Mouse (Mus musculus): ENCODE measurements at regions not wholly inside any gene's neighbourhood (a gene's known extent, or its start where the extent isn't known, plus 50 kb on each side); places are given as distances from the start of the nearest gene placed in this dataset.
"Not testable (repeated sequence)": the region's sequence is repeated elsewhere in the genome, so short reads cannot be mapped to it uniquely, and the experiment has no call there.

- Histone ChIP-seq H3K4me3 (no peak overlapping the region), H3K27ac (no peak overlapping the region), H3K27me3 (ENCODE audit: poor library complexity, severe bottlenecking) (no peaks in the 10 kb centered on the region), H3K4me1 (no peaks in the 10 kb centered on the region), H3K9me3 (no peaks in the 10 kb centered on the region), H3K36me3 (replicated peaks) (no peaks in the 10 kb centered on the region)
- no peak for DNase-seq (ENCODE audit: extremely low spot score, low spot score)
- WGBS = 94% methylated on average over 7 of the region's 7 CpGs
These were observed 57.8 kb upstream of the Cry1 start for GRCm38 (mm10) chr10:85242701-85243100.

GRCm38 (mm10) chr10:85243556-85243955 lies 58.7 kb upstream of the Cry1 start:
- 87% methylated on average over 6 of the region's 6 CpGs for WGBS
- H3K27ac ChIP-seq = no peak overlapping the region
- no peak for DNase-seq (ENCODE audit: extremely low spot score, low spot score)
- H3K4me1 ChIP-seq = no peaks in the 10 kb centered on the region
- H3K36me3 ChIP-seq (replicated peaks) = no peaks in the 10 kb centered on the region
- no peak overlapping the region for H3K4me3 ChIP-seq
- no peaks in the 10 kb centered on the region for H3K9me3 ChIP-seq
- no peaks in the 10 kb centered on the region for H3K27me3 ChIP-seq (ENCODE audit: poor library complexity, severe bottlenecking)

GRCm38 (mm10) chr10:85265746-85266145 lies 80.9 kb upstream of the Cry1 start:
- no peaks in the 10 kb centered on the region for H3K9me3 ChIP-seq
- 50% methylated on average over 5 of the region's 5 CpGs for WGBS

GRCm38 (mm10) chr10:85266148-85266547 lies 81.3 kb upstream of the Cry1 start:
- Histone ChIP-seq H3K36me3 (replicated peaks) (no peaks in the 10 kb centered on the region), H3K4me3 (no peak overlapping the region), H3K27ac (no peak overlapping the region), H3K27me3 (ENCODE audit: poor library complexity, severe bottlenecking) (no peaks in the 10 kb centered on the region), H3K9me3 (no peaks in the 10 kb centered on the region), H3K4me1 (peaks cover 11% of the 10 kb centered on the region)
- no peak for DNase-seq (ENCODE audit: extremely low spot score, low spot score)
- 44% methylated on average over 10 of the region's 10 CpGs for WGBS

More at GRCm38 (mm10) chr10:85265746-85266145, 80.9 kb upstream of the Cry1 start:
- Histone ChIP-seq H3K4me3 (no peak overlapping the region), H3K4me1 (peaks cover 11% of the 10 kb centered on the region), H3K36me3 (replicated peaks) (no peaks in the 10 kb centered on the region), H3K27me3 (ENCODE audit: poor library complexity, severe bottlenecking) (no peaks in the 10 kb centered on the region), H3K27ac (no peak overlapping the region)
- no peak for DNase-seq (ENCODE audit: extremely low spot score, low spot score)

GRCm38 (mm10) chr10:85266796-85267195 lies 81.9 kb upstream of the Cry1 start:
- H3K27me3 ChIP-seq (ENCODE audit: poor library complexity, severe bottlenecking) = no peaks in the 10 kb centered on the region
- no peaks in the 10 kb centered on the region for H3K36me3 ChIP-seq (replicated peaks)
- no peak overlapping the region for H3K27ac ChIP-seq
- no peaks in the 10 kb centered on the region for H3K9me3 ChIP-seq
- H3K4me1 ChIP-seq = peaks cover 11% of the 10 kb centered on the region
- no peak for DNase-seq (ENCODE audit: extremely low spot score, low spot score)
- no peak overlapping the region for H3K4me3 ChIP-seq
- WGBS = 86% methylated on average over 4 of the region's 4 CpGs

GRCm38 (mm10) chr10:85270209-85270608 lies 85.3 kb upstream of the Cry1 start:
- WGBS = 83% methylated on average over 6 of the region's 6 CpGs
- Histone ChIP-seq H3K27me3 (ENCODE audit: poor library complexity, severe bottlenecking) (no peaks in the 10 kb centered on the region), H3K4me3 (no peak overlapping the region), H3K27ac (no peak overlapping the region), H3K4me1 (peaks cover 12% of the 10 kb centered on the region), H3K9me3 (no peaks in the 10 kb centered on the region), H3K36me3 (replicated peaks) (no peaks in the 10 kb centered on the region)
- no peak for DNase-seq (ENCODE audit: extremely low spot score, low spot score)

- DNase-seq (ENCODE audit: extremely low spot score, low spot score) = no peak
- Histone ChIP-seq H3K9me3 (no peaks in the 10 kb centered on the region), H3K27ac (no peak overlapping the region), H3K4me1 (peaks cover 12% of the 10 kb centered on the region), H3K4me3 (no peak overlapping the region), H3K36me3 (replicated peaks) (no peaks in the 10 kb centered on the region), H3K27me3 (ENCODE audit: poor library complexity, severe bottlenecking) (no peaks in the 10 kb centered on the region)
- WGBS = 88% methylated on average over 2 of the region's 2 CpGs
These were observed 91.9 kb upstream of the Cry1 start for GRCm38 (mm10) chr10:85276793-85277192.

GRCm38 (mm10) chr10:85291733-85292476 lies 94.7 kb upstream of the Btbd11 start:
- Histone ChIP-seq H3K27ac (no peak overlapping the region), H3K4me1 (no peaks in the 10 kb centered on the region), H3K4me3 (no peak overlapping the region), H3K27me3 (ENCODE audit: poor library complexity, severe bottlenecking) (no peaks in the 10 kb centered on the region), H3K36me3 (replicated peaks) (no peaks in the 10 kb centered on the region), H3K9me3 (no peaks in the 10 kb centered on the region)
- 88% methylated on average over 5 of the region's 5 CpGs for WGBS
- DNase-seq (ENCODE audit: extremely low spot score, low spot score) = no peak

- Histone ChIP-seq H3K27ac (no peak overlapping the region), H3K27me3 (ENCODE audit: poor library complexity, severe bottlenecking) (no peaks in the 10 kb centered on the region), H3K36me3 (replicated peaks) (no peaks in the 10 kb centered on the region), H3K9me3 (no peaks in the 10 kb centered on the region), H3K4me3 (no peak overlapping the region), H3K4me1 (no peaks in the 10 kb centered on the region)
- 76% methylated on average over 2 of the region's 2 CpGs for WGBS
- DNase-seq (ENCODE audit: extremely low spot score, low spot score) = no peak
These were observed 94.1 kb upstream of the Btbd11 start for GRCm38 (mm10) chr10:85292477-85292855.

- Histone ChIP-seq H3K4me1 (no peaks in the 10 kb centered on the region), H3K36me3 (replicated peaks) (no peaks in the 10 kb centered on the region), H3K27ac (no peak overlapping the region), H3K27me3 (ENCODE audit: poor library complexity, severe bottlenecking) (no peaks in the 10 kb centered on the region), H3K4me3 (no peak overlapping the region), H3K9me3 (no peaks in the 10 kb centered on the region)
- WGBS = 83% methylated on average over 9 of the region's 9 CpGs
- no peak for DNase-seq (ENCODE audit: extremely low spot score, low spot score)
These were observed 93.4 kb upstream of the Btbd11 start for GRCm38 (mm10) chr10:85293071-85293783.

- WGBS = 90% methylated on average over 5 of the region's 5 CpGs
- H3K36me3 ChIP-seq (replicated peaks) = no peaks in the 10 kb centered on the region
- no peaks in the 10 kb centered on the region for H3K9me3 ChIP-seq
- no peak for DNase-seq (ENCODE audit: extremely low spot score, low spot score)
- H3K4me3 ChIP-seq = no peak overlapping the region
- no peak overlapping the region for H3K27ac ChIP-seq
- H3K27me3 ChIP-seq (ENCODE audit: poor library complexity, severe bottlenecking) = no peaks in the 10 kb centered on the region
- no peaks in the 10 kb centered on the region for H3K4me1 ChIP-seq
These were observed 91.3 kb upstream of the Btbd11 start for GRCm38 (mm10) chr10:85295133-85295887.

GRCm38 (mm10) chr10:85311781-85312180 lies 74.8 kb upstream of the Btbd11 start:
- no peaks in the 10 kb centered on the region for H3K27me3 ChIP-seq (ENCODE audit: poor library complexity, severe bottlenecking)
- H3K36me3 ChIP-seq (replicated peaks) = no peaks in the 10 kb centered on the region
- no peak overlapping the region for H3K4me3 ChIP-seq
- no peaks in the 10 kb centered on the region for H3K9me3 ChIP-seq
- no peak overlapping the region for H3K27ac ChIP-seq
- no peak for DNase-seq (ENCODE audit: extremely low spot score, low spot score)
- H3K4me1 ChIP-seq = no peaks in the 10 kb centered on the region

GRCm38 (mm10) chr10:85313331-85313730 lies 73.3 kb upstream of the Btbd11 start:
- H3K27ac ChIP-seq; H3K27me3 ChIP-seq (ENCODE audit: poor library complexity, severe bottlenecking); H3K9me3 ChIP-seq; H3K36me3 ChIP-seq (replicated peaks); H3K4me3 ChIP-seq; H3K4me1 ChIP-seq; DNase-seq (ENCODE audit: extremely low spot score, low spot score): not testable (repeated sequence)
- WGBS = 96% methylated on average over 10 of the region's 10 CpGs

Measured in forebrain, embryonic 10.5 days (tissue).